Mouse (Mus musculus) CH12.LX (cell line): ENCODE data around the gene Pcnx. TPM values are rescaled to one million over a fixed set of nuclear protein-coding genes. Genes with fewer than 3 reads are reported as not detected.

ENCODE experiments used
- DNase-seq: peaks from one replicate; pipeline ENCODE4 v3.0.0-alpha.2; 2013; ENCODE audit errors: extremely low read depth
- H3K27ac ChIP-seq: 2 replicates; pipeline ENCODE4 v1.5.1; 2012; ENCODE audit warnings: low read depth, mild to moderate bottlenecking, control low read depth, moderate library complexity; ENCODE audit not compliant: insufficient read depth
- H3K27me3 ChIP-seq: replicated peaks from 2 replicates; pipeline ENCODE3; 2012; ENCODE audit warnings: inconsistent platforms
- H3K36me3 ChIP-seq, 2 experiments: replicated peaks in 1 of 2; 2 replicates each; pipeline versions ENCODE3 to v1.6.1; 2012; ENCODE audit warnings: inconsistent platforms in 1 of 2, low read length in 1 of 2, mild to moderate bottlenecking in 1 of 2, mixed read lengths in 1 of 2, moderate library complexity in 1 of 2; ENCODE audit not compliant: control insufficient read depth in 1 of 2, insufficient read depth in 1 of 2
- H3K4me1 ChIP-seq, 2 experiments: 2 replicates each; pipeline ENCODE4 v1.6.1; 2012; ENCODE audit warnings: inconsistent platforms in 1 of 2, moderate library complexity in 1 of 2; ENCODE audit not compliant: insufficient read depth in 2 of 2, control insufficient read depth in 1 of 2
- H3K4me2 ChIP-seq: 2 replicates; pipeline ENCODE4 v1.6.1; 2012; ENCODE audit warnings: low read depth, mild to moderate bottlenecking, control low read depth; ENCODE audit not compliant: poor library complexity, insufficient read depth, severe bottlenecking
- H3K4me3 ChIP-seq, 3 experiments: fragments of 150-350 bp in 1 of 3; sonication (generic) in 1 of 3; replicated peaks in 1 of 3; 2 replicates each; pipeline versions ENCODE3 to v1.5.1; 2011 to 2012; ENCODE audit warnings: low read depth in 2 of 3, low read length in 2 of 3, mild to moderate bottlenecking in 2 of 3, moderate library complexity in 2 of 3, control low read depth in 1 of 3, improper control_type of control experiment in 1 of 3, inconsistent platforms in 1 of 3, mixed read lengths in 1 of 3; ENCODE audit not compliant: poor library complexity in 1 of 3
- H3K79me2 ChIP-seq: replicated peaks from 2 replicates; pipeline ENCODE4 v1.6.1; 2012; ENCODE audit warnings: mild to moderate bottlenecking, moderate library complexity; ENCODE audit not compliant: control insufficient read depth, poor library complexity, insufficient read depth, severe bottlenecking; ENCODE audit errors: extremely low read depth
- H3K9ac ChIP-seq: 2 replicates; pipeline ENCODE4 v1.6.1; 2012; ENCODE audit warnings: low read depth, mild to moderate bottlenecking, control low read depth, moderate library complexity; ENCODE audit not compliant: insufficient read depth
- H3K9me3 ChIP-seq: replicated peaks from 2 replicates; pipeline ENCODE3; 2012; ENCODE audit warnings: low read length, inconsistent platforms, mixed read lengths
- CHD2 ChIP-seq: IDR thresholded peaks from 2 replicates; pipeline ENCODE4 v1.6.1; 2011; ENCODE audit warnings: low read length, improper control_type of control experiment
- CTCF ChIP-seq, 2 experiments: IDR thresholded peaks in 1 of 2; conservative IDR thresholded peaks in 1 of 2; 2 replicates each; pipeline ENCODE4 v1.5.1; 2011 to 2012; ENCODE audit warnings: low read depth in 2 of 2, low read length in 2 of 2, improper control_type of control experiment in 1 of 2, inconsistent platforms in 1 of 2, mild to moderate bottlenecking in 1 of 2, moderate library complexity in 1 of 2
- ELF1 ChIP-seq: IDR thresholded peaks from 2 replicates; pipeline ENCODE4 v1.6.1; 2014; ENCODE audit warnings: low read depth, mild to moderate bottlenecking, inconsistent platforms, low read length, improper control_type of control experiment
- EP300 ChIP-seq: IDR thresholded peaks from 2 replicates; pipeline ENCODE4 v1.6.1; 2011; ENCODE audit warnings: low read length, improper control_type of control experiment
- IRF4 ChIP-seq: IDR thresholded peaks from 2 replicates; pipeline ENCODE4 v1.6.1; 2014; ENCODE audit warnings: low read depth, mild to moderate bottlenecking, inconsistent platforms, low read length, improper control_type of control experiment
- MAX ChIP-seq: IDR thresholded peaks from 2 replicates; pipeline ENCODE4 v1.6.1; 2011; ENCODE audit warnings: low read length, improper control_type of control experiment
- MAZ ChIP-seq: IDR thresholded peaks from 2 replicates; pipeline ENCODE4 v1.6.1; 2012; ENCODE audit warnings: low read depth, mild to moderate bottlenecking, inconsistent platforms, low read length, improper control_type of control experiment, moderate library complexity
- MYC ChIP-seq: IDR thresholded peaks from 2 replicates; pipeline ENCODE4 v1.6.1; 2011; ENCODE audit warnings: low read depth, mild to moderate bottlenecking, improper control_type of control experiment, low read length
- NELFE ChIP-seq: IDR thresholded peaks from 2 replicates; pipeline ENCODE4 v1.6.1; 2011; ENCODE audit warnings: low read depth, low read length, improper control_type of control experiment
- NRF1 ChIP-seq: IDR thresholded peaks from 2 replicates; pipeline ENCODE4 v1.6.1; 2014; ENCODE audit warnings: low read depth, mild to moderate bottlenecking, inconsistent platforms, low read length, improper control_type of control experiment, moderate library complexity
- RCOR1 ChIP-seq: conservative IDR thresholded peaks from 2 replicates; pipeline ENCODE4 v1.6.1; 2012; ENCODE audit warnings: low read depth, mild to moderate bottlenecking, inconsistent platforms, low read length, improper control_type of control experiment
- SIN3A ChIP-seq: IDR thresholded peaks from 2 replicates; pipeline ENCODE4 v1.6.1; 2012; ENCODE audit warnings: low read length, improper control_type of control experiment, inconsistent platforms
- SMC3 ChIP-seq: IDR thresholded peaks from 2 replicates; pipeline ENCODE4 v1.6.1; 2011; ENCODE audit warnings: low read depth, low read length, improper control_type of control experiment
- TBP ChIP-seq: conservative IDR thresholded peaks from 2 replicates; pipeline ENCODE4 v1.6.1; 2011; ENCODE audit warnings: low read depth, low read length, improper control_type of control experiment
- ZC3H11A ChIP-seq: IDR thresholded peaks from 2 replicates; pipeline ENCODE4 v1.6.1; 2012; ENCODE audit warnings: low read depth, mild to moderate bottlenecking, inconsistent platforms, low read length, improper control_type of control experiment
- ZKSCAN1 ChIP-seq: IDR thresholded peaks from 2 replicates; pipeline ENCODE4 v1.6.1; 2012; ENCODE audit warnings: low read depth, inconsistent platforms, low read length, improper control_type of control experiment, borderline replicate concordance
- ZMIZ1 ChIP-seq: IDR thresholded peaks from 2 replicates; pipeline ENCODE4 v1.6.1; 2012; ENCODE audit warnings: low read depth, mild to moderate bottlenecking, inconsistent platforms, low read length, improper control_type of control experiment
- dilution Hi-C: fragments of 300-500 bp; cut with MboI; formaldehyde crosslinking; loops from 2 replicates; pipeline ENCODE4 v1.14.3; 2020; ENCODE audit warnings: low sequenced_read_pairs; ENCODE audit not compliant: extremely low pct_unique_long_range_greater_than_20kb, extremely low pct_ligation_motif_present
- in situ Hi-C: fragments of 300-500 bp; cut with MboI; formaldehyde crosslinking; loops from 3 replicates; pipeline ENCODE4 v1.14.3; 2019; ENCODE audit warnings: low sequenced_read_pairs, low pct_ligation_motif_present, low pct_unique_long_range_greater_than_20kb, mixed read lengths
- polyA plus RNA-seq: library from polyadenylated mRNA; unstranded; fragments of >175 nt; gene quantifications from 2 replicates; pipeline ENCODE4 v1.2.1, GENCODE M21; 2012; ENCODE audit warnings: low read depth; ENCODE audit not compliant: insufficient read length
- total RNA-seq, 2 experiments: library from RNA; depleted of rRNA; stranded (reverse); fragments of 300-350 nt in 1 of 2; fragments of >200 nt in 1 of 2; gene quantifications; 2 replicates each; pipeline ENCODE4 v1.2.3; 2012 to 2014

Gene Pcnx
- total and polyA plus RNA-seq, 3 experiments: 16.2 to 89.1 (median 68.2) TPM

DNA sequence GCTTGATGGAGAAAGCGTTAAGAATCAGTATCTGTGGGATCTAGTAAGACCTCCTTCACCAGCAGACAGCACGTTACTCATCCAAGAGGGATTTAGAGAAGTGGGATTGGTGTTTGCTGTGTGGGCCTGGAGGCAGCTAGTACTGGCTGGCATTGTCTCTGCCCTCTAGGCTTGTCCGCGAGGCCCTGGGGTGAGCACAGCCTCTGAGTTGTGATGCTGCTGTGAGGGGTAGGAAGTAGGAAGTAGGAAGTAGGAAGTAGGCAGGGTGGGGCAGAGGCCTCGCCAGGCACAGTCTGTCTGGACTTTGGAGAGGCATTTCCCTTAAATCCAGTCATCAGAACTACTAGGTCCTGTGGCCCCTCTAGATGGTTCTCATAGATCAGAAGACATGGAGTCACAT is 50.6 kb downstream of the Pcnx start:
- Histone ChIP-seq H3K79me2 (peaks cover 10% of the 10 kb centered on the region), H3K27me3 (no peaks in the 10 kb centered on the region), H3K4me2 (no peak overlapping the region), H3K4me3 (no peak overlapping the region)
- in situ Hi-C loops: loop anchor here (10.0 kb wide), 1 partner anchor 296 kb away; no protein-coding TSS in a partner anchor
- no peak for DNase-seq
- dilution Hi-C loops: no loop called here
- TF ChIP-seq TBP (no peak), ELF1 (peak; percentile 52; the same call in 1 of the 2 replicates)
- TF ChIP-seq, all 38 proteins: peak for 1
- Histone ChIP-seq H3K9me3 (peaks cover 2% of the 10 kb centered on the region), H3K9ac (no peak overlapping the region), H3K27ac (no peak overlapping the region), H3K4me1 (peaks cover 3 to 51% of the 10 kb centered on the region in 2 experiments), H3K36me3 (peaks cover 40 to 79% of the 10 kb centered on the region in 2 experiments)

GRCm38 (mm10) chr12:81915176-81915950 is 55.5 kb downstream of the Pcnx start:
- H3K4me3 ChIP-seq: no peak overlapping the region
- dilution Hi-C loops: no loop called here
- H3K9me3 ChIP-seq: no peaks in the 10 kb centered on the region
- TF ChIP-seq IRF4: peak; percentile 59
- no peak for TF ChIP-seq CHD2
- 0 out of 2 replicates have a peak, but pooled peaks have one; percentile 52 for TF ChIP-seq MYC
- 0 out of 2 replicates have a peak, but pooled peaks have one; percentile 20 for TF ChIP-seq NRF1
- peak; percentile 100 for TF ChIP-seq SMC3
- TF ChIP-seq RCOR1: no peak
- peak; percentile 66; the same call in 1 of the 2 replicates for TF ChIP-seq SIN3A
- no peak for TF ChIP-seq ZMIZ1
- no peak; the same call in 1 of the 2 replicates for TF ChIP-seq MAZ
- TF ChIP-seq CTCF (conservative IDR thresholded peaks at IDR 0.05 in 1 of 2, IDR thresholded peaks at IDR 0.05 in 1 of 2; ENCODE audit: low read depth in 2 of 2, low read length in 2 of 2): peak; percentile 64 to 98
- no peak for TF ChIP-seq MAX
- TF ChIP-seq ZC3H11A: peak; percentile 93
- TF ChIP-seq NELFE: no peak; the same call in 1 of the 2 replicates
- TF ChIP-seq ZKSCAN1: peak; percentile 45; the same call in 1 of the 2 replicates
- no peak for TF ChIP-seq EP300
- H3K36me3 ChIP-seq: peaks cover 51 to 81% of the 10 kb centered on the region in 2 experiments
- peaks cover 13 to 66% of the 10 kb centered on the region in 2 experiments for H3K4me1 ChIP-seq
- peak; percentile 72 for DNase-seq
- H3K4me2 ChIP-seq: no peak overlapping the region
- H3K27me3 ChIP-seq: no peaks in the 10 kb centered on the region
- in situ Hi-C loops: loop anchor here (5.0 to 10.0 kb wide), 2 partner anchors 118 to 301 kb away; no protein-coding TSS in a partner anchor
- H3K79me2 ChIP-seq: peaks cover 6% of the 10 kb centered on the region
- H3K27ac ChIP-seq: no peak overlapping the region
- H3K9ac ChIP-seq: no peak overlapping the region
